Mouse (Mus musculus): ENCODE measurements around the gene Srebf1. TPM values are rescaled to one million over a fixed set of nuclear protein-coding genes. Genes with fewer than 3 reads are reported as not detected.

The Srebf1 gene
- polyA plus RNA-seq, 1 experiment = 192 TPM

DNA sequence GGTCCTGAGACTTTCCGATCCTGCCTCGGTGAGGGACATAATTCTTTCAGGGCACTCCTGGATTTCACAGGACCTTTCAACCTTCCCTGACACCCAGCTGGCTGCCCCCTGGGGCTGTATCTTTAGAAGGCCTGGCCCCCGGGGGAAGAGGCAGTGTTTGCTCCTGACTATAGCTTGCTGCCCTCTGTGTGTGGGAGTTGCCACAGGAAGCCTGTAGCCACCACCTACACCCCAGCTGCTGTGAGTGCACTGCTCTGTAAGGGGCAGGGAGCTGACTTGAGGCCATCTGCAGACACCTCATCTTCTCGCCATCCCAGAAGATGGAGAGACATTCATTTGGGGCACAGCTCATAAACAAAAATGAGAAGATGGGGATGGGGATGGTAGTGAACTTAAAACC is 9.6 kb upstream of the Srebf1 start:
- Histone ChIP-seq H3K36me3 (ENCODE audit: control insufficient read depth, insufficient read depth) (no peaks in the 10 kb centered on the region), H3K27me3 (ENCODE audit: control insufficient read depth, insufficient read depth, insufficient read length) (no peaks in the 10 kb centered on the region), H3K4me3 (no peak overlapping the region), H3K79me2 (ENCODE audit: control insufficient read depth, insufficient read depth) (no peaks in the 10 kb centered on the region), H3ac (ENCODE audit: control insufficient read depth, insufficient read length) (no peak overlapping the region), H3K4me2 (ENCODE audit: low read depth) (no peak overlapping the region)
- no peak for TF ChIP-seq MAX (IDR thresholded peaks at IDR 0.05; ENCODE audit: low read depth)
- peak in 1 of 3 experiments; percentile 26 for TF ChIP-seq MYOD1 (IDR thresholded peaks at IDR 0.05; ENCODE audit: control insufficient read depth in 1 of 3, insufficient read length in 2 of 3, low read depth in 2 of 3)

DNA sequence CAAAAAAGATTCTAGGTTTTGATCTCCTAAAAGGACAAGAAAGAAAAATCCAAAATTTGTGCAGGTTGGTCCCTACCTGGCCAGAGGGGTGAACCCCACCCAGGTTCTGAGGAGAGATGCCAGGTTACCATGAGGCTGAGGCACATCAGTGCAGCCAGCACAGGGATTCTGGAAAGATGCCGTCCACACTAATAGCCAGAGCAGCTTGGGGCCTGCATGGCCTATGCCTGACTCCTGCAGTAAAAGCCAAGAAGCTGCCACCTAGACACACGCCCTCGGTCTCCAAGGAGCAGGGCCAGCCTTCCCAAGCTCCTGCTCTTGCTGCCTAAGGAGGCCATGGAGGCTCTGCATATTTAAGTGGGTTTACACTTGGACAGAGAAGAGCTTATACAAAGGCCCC is 8.9 kb upstream of the Srebf1 start:
- TF ChIP-seq TCF12 (IDR thresholded peaks at IDR 0.05; ENCODE audit: insufficient read depth, poor library complexity, severe bottlenecking) = no peak
- no peak for TF ChIP-seq POLR2A (IDR thresholded peaks at IDR 0.05; ENCODE audit: insufficient read length, low read depth)
- Histone ChIP-seq H3K4me3 (no peak overlapping the region), H3K27me3 (ENCODE audit: control insufficient read depth, insufficient read depth, insufficient read length) (no peaks in the 10 kb centered on the region), H3K79me2 (ENCODE audit: control insufficient read depth, insufficient read depth) (no peaks in the 10 kb centered on the region), H3K4me2 (ENCODE audit: low read depth) (no peak overlapping the region), H3ac (ENCODE audit: control insufficient read depth, insufficient read length) (no peak overlapping the region), H3K36me3 (ENCODE audit: control insufficient read depth, insufficient read depth) (no peaks in the 10 kb centered on the region)

DNA sequence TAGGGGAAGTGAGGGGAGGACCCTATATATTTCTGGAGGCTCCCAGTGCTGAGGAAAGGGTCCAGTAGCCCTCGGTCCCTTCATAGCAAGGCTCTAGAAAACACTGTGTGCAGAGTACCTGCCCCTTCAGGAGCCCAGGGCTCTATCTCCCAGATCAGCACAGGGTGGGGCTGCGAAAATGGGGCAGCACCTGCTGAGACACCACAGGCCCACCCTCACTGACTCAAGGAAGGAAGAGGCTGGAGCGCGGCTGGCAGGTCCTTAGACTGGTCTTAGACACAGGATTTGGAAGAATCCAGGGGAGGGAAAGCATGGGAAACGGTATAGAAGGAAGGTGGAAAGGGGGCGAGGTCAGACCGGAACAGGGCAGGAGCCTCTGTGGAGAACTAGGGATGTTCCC is 8.1 kb upstream of the Srebf1 start:
- Histone ChIP-seq H3K36me3 (ENCODE audit: control insufficient read depth, insufficient read depth) (no peaks in the 10 kb centered on the region), H3K79me2 (ENCODE audit: control insufficient read depth, insufficient read depth) (no peaks in the 10 kb centered on the region), H3K4me2 (ENCODE audit: low read depth) (no peak overlapping the region), H3K4me3 (no peak overlapping the region), H3K27me3 (ENCODE audit: control insufficient read depth, insufficient read depth, insufficient read length) (no peaks in the 10 kb centered on the region), H3ac (ENCODE audit: control insufficient read depth, insufficient read length) (no peak overlapping the region)
- no peak for TF ChIP-seq E2F4 (IDR thresholded peaks at IDR 0.05; ENCODE audit: insufficient read depth)
- TF ChIP-seq TCF3 (IDR thresholded peaks at IDR 0.05; ENCODE audit: insufficient read length, low read depth) = no peak
- TF ChIP-seq CEBPB (IDR thresholded peaks at IDR 0.05; ENCODE audit: insufficient read depth, poor library complexity, severe bottlenecking) = no peak
- TF ChIP-seq REST (IDR thresholded peaks at IDR 0.05; ENCODE audit: insufficient read depth, insufficient read length) = no peak
- TF ChIP-seq MAX (IDR thresholded peaks at IDR 0.05; ENCODE audit: low read depth) = no peak
- TF ChIP-seq POLR2A (IDR thresholded peaks at IDR 0.05; ENCODE audit: insufficient read length, low read depth) = no peak
- no peak for TF ChIP-seq POLR2AphosphoS2 (IDR thresholded peaks at IDR 0.05; ENCODE audit: insufficient read length, low read depth)
- no peak for TF ChIP-seq USF1 (IDR thresholded peaks at IDR 0.05; ENCODE audit: low read depth)
- no peak for TF ChIP-seq SRF (IDR thresholded peaks at IDR 0.05; ENCODE audit: control insufficient read depth, insufficient read length, low read depth)

DNA sequence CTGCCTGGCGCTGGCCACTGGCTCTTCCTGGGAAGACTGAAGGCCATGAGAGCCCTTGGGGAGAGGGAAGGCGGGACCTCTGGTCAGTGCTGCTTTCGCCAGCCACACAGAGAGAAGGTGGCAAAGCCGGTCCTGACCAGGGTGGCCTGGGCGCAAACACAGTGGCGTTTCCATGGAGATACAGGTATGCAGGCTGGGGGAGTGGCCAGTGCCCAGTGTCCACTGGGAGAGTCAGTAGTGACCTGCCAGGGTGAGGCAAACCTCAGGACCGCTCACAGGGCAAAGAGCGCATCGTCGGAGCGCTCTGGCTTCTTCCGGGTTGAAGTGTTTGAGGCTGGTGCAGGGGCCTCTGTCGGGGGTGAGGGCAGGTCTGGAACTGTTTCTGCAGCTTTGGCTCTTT is 7.4 kb upstream of the Srebf1 start:
- H3K36me3 ChIP-seq (ENCODE audit: control insufficient read depth, insufficient read depth) = no peaks in the 10 kb centered on the region
- H3K79me2 ChIP-seq (ENCODE audit: control insufficient read depth, insufficient read depth) = no peaks in the 10 kb centered on the region
- no peak overlapping the region for H3K4me2 ChIP-seq (ENCODE audit: low read depth)
- no peak overlapping the region for H3ac ChIP-seq (ENCODE audit: control insufficient read depth, insufficient read length)
- H3K4me3 ChIP-seq = no peak overlapping the region
- TF ChIP-seq E2F4 (IDR thresholded peaks at IDR 0.05; ENCODE audit: insufficient read depth) (no peak), USF1 (IDR thresholded peaks at IDR 0.05; ENCODE audit: low read depth) (no peak)
- H3K27me3 ChIP-seq (ENCODE audit: control insufficient read depth, insufficient read depth, insufficient read length) = no peaks in the 10 kb centered on the region

DNA sequence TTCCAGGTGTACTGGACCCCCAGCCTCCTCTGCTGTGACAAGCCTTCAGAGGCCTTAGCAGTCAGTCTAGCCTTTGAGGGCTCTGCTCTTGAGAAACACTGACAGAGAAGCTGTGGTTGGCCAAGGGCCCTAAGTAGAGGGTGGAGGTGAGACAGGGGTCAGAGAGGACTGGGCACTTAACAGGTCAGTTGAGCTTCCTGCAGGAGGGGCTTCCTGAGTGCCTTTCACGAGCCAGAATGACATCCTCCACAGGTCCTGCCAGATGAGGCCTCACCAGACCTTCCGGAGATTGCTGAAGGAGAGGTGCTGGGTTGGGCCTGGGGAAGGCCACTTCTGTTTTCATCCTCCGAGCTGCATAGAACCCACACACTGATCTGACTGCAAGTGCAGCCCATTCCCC is 6.1 kb upstream of the Srebf1 start:
- Histone ChIP-seq H3K4me3 (no peak overlapping the region), H3K36me3 (ENCODE audit: control insufficient read depth, insufficient read depth) (no peaks in the 10 kb centered on the region), H3ac (ENCODE audit: control insufficient read depth, insufficient read length) (no peak overlapping the region), H3K79me2 (ENCODE audit: control insufficient read depth, insufficient read depth) (no peaks in the 10 kb centered on the region), H3K27me3 (ENCODE audit: control insufficient read depth, insufficient read depth, insufficient read length) (no peaks in the 10 kb centered on the region), H3K4me2 (ENCODE audit: low read depth) (no peak overlapping the region)
- TF ChIP-seq TCF3 (IDR thresholded peaks at IDR 0.05; ENCODE audit: insufficient read length, low read depth) (no peak), MYOD1 (IDR thresholded peaks at IDR 0.05; ENCODE audit: control insufficient read depth in 1 of 3, insufficient read length in 2 of 3, low read depth in 2 of 3) (no peak), MAX (IDR thresholded peaks at IDR 0.05; ENCODE audit: low read depth) (no peak), POLR2A (IDR thresholded peaks at IDR 0.05; ENCODE audit: insufficient read length, low read depth) (no peak), CEBPB (IDR thresholded peaks at IDR 0.05; ENCODE audit: insufficient read depth, poor library complexity, severe bottlenecking) (no peak), TCF12 (IDR thresholded peaks at IDR 0.05; ENCODE audit: insufficient read depth, poor library complexity, severe bottlenecking) (no peak)

DNA sequence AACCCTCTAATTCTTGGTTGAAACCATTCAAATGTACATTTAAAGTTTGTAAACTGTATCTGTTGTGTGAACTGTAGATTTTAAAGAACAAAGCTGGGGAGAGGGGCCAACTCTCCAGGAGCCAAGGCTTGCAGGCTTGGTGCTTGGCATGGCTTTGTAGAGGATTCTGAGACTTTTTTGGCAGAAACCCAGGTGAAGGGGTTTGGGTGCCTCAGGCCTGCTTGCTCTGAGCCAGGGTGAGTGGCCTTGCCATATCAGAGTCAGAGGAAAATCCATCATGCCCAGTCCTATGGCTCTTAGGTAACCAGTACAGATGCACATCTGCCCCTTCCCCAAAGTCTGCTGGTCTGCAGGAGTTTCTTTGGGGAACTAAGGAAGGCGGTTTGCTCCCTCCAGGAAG is 3.5 kb upstream of the Srebf1 start:
- Histone ChIP-seq H3K36me3 (ENCODE audit: control insufficient read depth, insufficient read depth) (no peaks in the 10 kb centered on the region), H3ac (ENCODE audit: control insufficient read depth, insufficient read length) (no peak overlapping the region), H3K4me2 (ENCODE audit: low read depth) (no peak overlapping the region), H3K79me2 (ENCODE audit: control insufficient read depth, insufficient read depth) (no peaks in the 10 kb centered on the region), H3K27me3 (ENCODE audit: control insufficient read depth, insufficient read depth, insufficient read length) (no peaks in the 10 kb centered on the region), H3K4me3 (no peak overlapping the region)
- no peak for TF ChIP-seq POLR2AphosphoS2 (IDR thresholded peaks at IDR 0.05; ENCODE audit: insufficient read length, low read depth)
- TF ChIP-seq MYOG (IDR thresholded peaks at IDR 0.05; ENCODE audit: control insufficient read depth in 1 of 3, insufficient read depth in 1 of 3, insufficient read length in 2 of 3, low read depth in 2 of 3) = no peak
- TF ChIP-seq CEBPB (IDR thresholded peaks at IDR 0.05; ENCODE audit: insufficient read depth, poor library complexity, severe bottlenecking) = no peak
- no peak for TF ChIP-seq TCF3 (IDR thresholded peaks at IDR 0.05; ENCODE audit: insufficient read length, low read depth)
- TF ChIP-seq E2F4 (IDR thresholded peaks at IDR 0.05; ENCODE audit: insufficient read depth) = no peak
- no peak for TF ChIP-seq REST (IDR thresholded peaks at IDR 0.05; ENCODE audit: insufficient read depth, insufficient read length)
- TF ChIP-seq POLR2A (IDR thresholded peaks at IDR 0.05; ENCODE audit: insufficient read length, low read depth) = no peak
- no peak for TF ChIP-seq TCF12 (IDR thresholded peaks at IDR 0.05; ENCODE audit: insufficient read depth, poor library complexity, severe bottlenecking)
- no peak for TF ChIP-seq SRF (IDR thresholded peaks at IDR 0.05; ENCODE audit: control insufficient read depth, insufficient read length, low read depth)
- no peak for TF ChIP-seq MAX (IDR thresholded peaks at IDR 0.05; ENCODE audit: low read depth)
- TF ChIP-seq USF1 (IDR thresholded peaks at IDR 0.05; ENCODE audit: low read depth) = no peak
- no peak for TF ChIP-seq MYOD1 (IDR thresholded peaks at IDR 0.05; ENCODE audit: control insufficient read depth in 1 of 3, insufficient read length in 2 of 3, low read depth in 2 of 3)
